Mouse (Mus musculus): ENCODE measurements around the gene Ostm1. TPM values are rescaled to one million over a fixed set of nuclear protein-coding genes. Genes with fewer than 3 reads are reported as not detected.
A peak's percentile ranks its signal among the peaks of the same experiment; 100 is the strongest.

Ostm1 gene
- polyA plus RNA-seq, 1 experiment from 2014 or later, result 17.0 TPM

DNA sequence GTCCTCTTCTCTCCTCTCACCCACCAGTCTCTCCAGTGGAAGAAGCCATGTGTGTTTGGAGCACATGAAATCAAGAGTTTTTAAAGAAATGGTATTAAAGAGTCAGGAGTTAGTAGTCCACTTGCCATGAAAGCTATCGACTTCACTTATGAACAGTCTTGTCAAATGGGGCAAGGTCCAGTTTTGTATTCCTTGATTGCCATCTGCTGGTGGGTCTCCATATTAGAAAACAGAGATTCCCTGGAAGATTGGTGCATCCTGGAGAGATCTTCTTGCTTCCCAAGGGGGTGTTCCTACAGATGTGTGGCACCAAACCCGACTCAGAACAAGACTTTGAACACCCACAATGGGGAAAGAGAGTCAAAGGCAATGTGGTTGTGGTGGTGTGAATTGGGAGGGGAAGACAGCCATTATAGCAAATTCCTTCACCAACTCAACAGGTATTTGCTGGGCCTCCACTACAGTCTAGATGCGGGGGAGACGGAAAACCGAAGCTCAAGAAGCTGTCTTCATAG, 151.0 kb downstream of the Ostm1 start:
- Histone ChIP-seq H3K27ac (ENCODE audit: low read length) (no peak overlapping the region), H3K4me3 (ENCODE audit: low read length) (no peak overlapping the region), H3K4me1 (ENCODE audit: control insufficient read depth, insufficient read depth, low read length) (no peaks in the 10 kb centered on the region), H3K4me2 (ENCODE audit: low read depth, low read length) (no peak overlapping the region), H3K36me3 (ENCODE audit: control insufficient read depth, insufficient read depth, low read length) (no peaks in the 10 kb centered on the region), H3K9me3 (ENCODE audit: control insufficient read depth, low read length) (no peaks in the 10 kb centered on the region), H3K9ac (ENCODE audit: low read depth, low read length) (no peak overlapping the region), H3K27me3 (replicated peaks; ENCODE audit: control insufficient read depth, insufficient read depth, low read length) (no peaks in the 10 kb centered on the region)
- 60% methylated on average over 5 of the region's 5 CpGs for WGBS
- ATAC-seq, result no peak

DNA sequence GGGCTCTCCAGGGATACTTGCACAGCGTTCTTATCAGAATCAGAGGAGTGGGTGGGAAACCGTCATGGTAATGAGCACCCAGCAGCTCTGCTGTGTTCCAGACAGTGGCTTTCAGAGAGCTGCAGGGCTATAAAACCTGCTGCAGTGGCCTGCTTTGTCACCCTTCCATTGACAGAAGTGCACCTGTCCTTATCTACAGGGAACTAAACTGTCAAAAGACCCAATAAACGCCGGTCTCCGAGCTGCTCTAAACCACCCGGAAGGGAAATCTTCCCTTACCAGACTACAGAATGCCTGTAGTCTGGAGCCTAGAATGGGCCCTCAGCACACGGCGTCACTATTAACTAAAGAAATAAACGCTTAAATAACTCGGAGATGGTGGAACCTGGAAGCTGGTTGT, 168.2 kb downstream of the Ostm1 start:
- no peaks in the 10 kb centered on the region for H3K27me3 ChIP-seq (replicated peaks; ENCODE audit: control insufficient read depth, insufficient read depth, low read length)
- H3K27ac ChIP-seq (ENCODE audit: low read length), result no peak overlapping the region
- no peak overlapping the region for H3K4me3 ChIP-seq (ENCODE audit: low read length)
- H3K4me2 ChIP-seq (ENCODE audit: low read depth, low read length), result no peak overlapping the region
- no peak overlapping the region for H3K9ac ChIP-seq (ENCODE audit: low read depth, low read length)
- peak; percentile 92 for ATAC-seq
- no peaks in the 10 kb centered on the region for H3K9me3 ChIP-seq (ENCODE audit: control insufficient read depth, low read length)
- 34% methylated on average over 10 of the region's 10 CpGs for WGBS
- no peaks in the 10 kb centered on the region for H3K4me1 ChIP-seq (ENCODE audit: control insufficient read depth, insufficient read depth, low read length)
- H3K36me3 ChIP-seq (ENCODE audit: control insufficient read depth, insufficient read depth, low read length), result no peaks in the 10 kb centered on the region

Other genes with a start within 250 kb of the Ostm1 start
- 15.3 TPM in 2 replicates for gene Afg1l, start 105.3 kb upstream of the Ostm1 start, polyA plus RNA-seq (2015; fragmentation: Nextera tagmentation; extraction: Ambion mirVana)
- 513 and 568 TPM in 2 replicates for gene Snx3, start 81.8 kb upstream of the Ostm1 start, polyA plus RNA-seq (2015; fragmentation: Nextera tagmentation; extraction: Ambion mirVana)
- not detected in 2 replicates for gene Nr2e1, start 190 bp upstream of the Ostm1 start, polyA plus RNA-seq (2015; fragmentation: Nextera tagmentation; extraction: Ambion mirVana)
- 22.3 and 25.9 TPM in 2 replicates for gene Sec63, start 177.7 kb downstream of the Ostm1 start, polyA plus RNA-seq (2015; fragmentation: Nextera tagmentation; extraction: Ambion mirVana)